Mouse (Mus musculus) granulocyte monocyte progenitor cell, adult 5-6 weeks (primary cell): Measurements from ENCODE around the gene Pmpca. TPM values are rescaled to one million over a fixed set of nuclear protein-coding genes. Genes with fewer than 3 reads are reported as not detected.
A peak's percentile ranks its signal among the peaks of the same experiment; 100 is the strongest.

Source experiments
- ATAC-seq: replicated peaks from 2 replicates; pipeline ENCODE4 v1.8.0; 2016; ENCODE audit warnings: mild to moderate bottlenecking, moderate TSS enrichment, inconsistent platforms; ENCODE audit not compliant: poor library complexity, severe bottlenecking
- total RNA-seq, 2 experiments: library from RNA; stranded (forward) in 1 of 2; stranded (reverse) in 1 of 2; fragments of 200-712, 200-1000 nt in 1 of 2; fragments of >200 nt in 1 of 2; fragmentation: Nextera tagmentation in 1 of 2; gene quantifications; 2 replicates each; pipeline ENCODE4 v1.2.3; 2014 to 2017

Pmpca gene
- total RNA-seq, 2 experiments from 2014 or later: 49.2 to 60.0 TPM

- ATAC-seq: no peak
These were observed 29.0 kb downstream of the Pmpca start for GRCm38 (mm10) chr2:26418120-26418519.

GRCm38 (mm10) chr2:26421969-26422368 lies 32.8 kb downstream of the Pmpca start:
- ATAC-seq: no peak

GRCm38 (mm10) chr2:26423086-26423485 lies 33.9 kb downstream of the Pmpca start:
- ATAC-seq: no peak

GRCm38 (mm10) chr2:26424541-26424940 lies 35.4 kb downstream of the Pmpca start:
- no peak for ATAC-seq

- no peak for ATAC-seq
These were observed 40.7 kb downstream of the Pmpca start for GRCm38 (mm10) chr2:26429851-26430250.

- ATAC-seq: no peak
These were observed 45.8 kb downstream of the Pmpca start for GRCm38 (mm10) chr2:26434791-26435572.

- ATAC-seq: no peak
These were observed 48.1 kb downstream of the Pmpca start for GRCm38 (mm10) chr2:26437221-26437620.

GRCm38 (mm10) chr2:26438373-26438772 lies 49.2 kb downstream of the Pmpca start:
- ATAC-seq: no peak

GRCm38 (mm10) chr2:26439671-26440070 lies 50.5 kb downstream of the Pmpca start:
- no peak for ATAC-seq

GRCm38 (mm10) chr2:26441261-26441660 lies 52.1 kb downstream of the Pmpca start:
- ATAC-seq: no peak

GRCm38 (mm10) chr2:26441688-26442087 lies 52.5 kb downstream of the Pmpca start:
- no peak for ATAC-seq

- no peak for ATAC-seq
These were observed 53.7 kb downstream of the Pmpca start for GRCm38 (mm10) chr2:26442843-26443242.

GRCm38 (mm10) chr2:26443876-26444275 lies 54.7 kb downstream of the Pmpca start:
- ATAC-seq: no peak

- no peak for ATAC-seq
These were observed 55.2 kb downstream of the Pmpca start for GRCm38 (mm10) chr2:26444368-26444767.

GRCm38 (mm10) chr2:26444946-26445665 lies 56.0 kb downstream of the Pmpca start, which contains the start of gene Sec16a:
Sec16a (minus strand) TSS chr2:26445216.
- peak; percentile 74 for ATAC-seq

- peak; percentile 64 for ATAC-seq
These were observed 56.7 kb downstream of the Pmpca start for GRCm38 (mm10) chr2:26445666-26446445.

GRCm38 (mm10) chr2:26446671-26447070 lies 57.5 kb downstream of the Pmpca start:
- no peak for ATAC-seq
